Mouse (Mus musculus): ENCODE measurements around the gene Qsox1. TPM values are rescaled to one million over a fixed set of nuclear protein-coding genes. Genes with fewer than 3 reads are reported as not detected.

Gene Qsox1
- polyA plus RNA-seq, 1 experiment from 2014 or later = 26.2 TPM

DNA sequence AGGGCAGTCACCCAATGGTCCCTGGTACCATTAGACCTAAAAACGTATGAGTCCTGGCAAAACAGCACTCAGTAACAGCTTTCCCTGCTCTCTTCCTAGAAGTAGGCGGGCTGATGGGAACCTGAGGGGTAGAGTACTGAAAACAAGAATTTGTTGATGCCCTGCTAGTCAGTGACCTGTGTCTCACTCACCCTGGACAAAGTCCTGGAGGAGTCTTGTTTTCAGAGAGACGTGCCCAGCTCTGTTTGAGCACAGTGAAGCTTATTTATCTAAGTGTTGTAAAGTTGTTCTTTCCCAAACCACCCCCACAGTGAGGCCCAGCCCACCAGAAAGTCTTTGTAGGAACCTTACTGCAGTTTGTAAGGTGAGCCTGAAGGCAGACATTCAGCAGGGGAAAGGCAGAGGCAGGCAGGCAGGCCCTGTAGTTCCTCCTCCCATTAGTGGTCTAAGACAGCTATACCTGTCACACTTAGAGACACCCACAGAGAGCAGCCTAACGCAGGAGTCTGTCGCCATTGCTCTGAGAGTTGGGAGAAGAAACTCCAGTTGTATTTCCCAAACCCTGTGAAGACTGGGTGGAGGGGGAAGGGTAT is 14.2 kb upstream of the Qsox1 start:
- no peak for ATAC-seq (ENCODE audit: extremely low read depth, insufficient number of reproducible peaks, low FRiP score, low TSS enrichment)
- 49% methylated on average over 5 of the region's 5 CpGs for WGBS
- Histone ChIP-seq H3K9ac (no peak overlapping the region), H3K4me2 (no peak overlapping the region), H3K9me3 (0 out of 2 replicates have a peak, but pooled peaks cover 2% of the 10 kb centered on the region), H3K4me1 (no peaks in the 10 kb centered on the region), H3K27ac (replicated peaks) (no peak overlapping the region), H3K36me3 (no peaks in the 10 kb centered on the region), H3K4me3 (no peak overlapping the region), H3K27me3 (replicated peaks) (no peaks in the 10 kb centered on the region)

- 0 out of 2 replicates have a peak, but pooled peaks cover 3% of the 10 kb centered on the region for H3K9me3 ChIP-seq
- 79% methylated on average over 4 of the region's 4 CpGs for WGBS
These were observed 13.4 kb upstream of the Qsox1 start for GRCm38 (mm10) chr1:155825940-155826716.

GRCm38 (mm10) chr1:155820646-155821045 is 8.0 kb upstream of the Qsox1 start:
- WGBS = 90% methylated on average over 5 of the region's 5 CpGs
- no peak for ATAC-seq (ENCODE audit: extremely low read depth, insufficient number of reproducible peaks, low FRiP score, low TSS enrichment)
- H3K9ac ChIP-seq = no peak overlapping the region
- H3K36me3 ChIP-seq = no peaks in the 10 kb centered on the region
- no peak overlapping the region for H3K4me3 ChIP-seq
- H3K9me3 ChIP-seq = 0 out of 2 replicates have a peak, but pooled peaks cover 3% of the 10 kb centered on the region
- no peak overlapping the region for H3K27ac ChIP-seq (replicated peaks)
- no peak overlapping the region for H3K4me2 ChIP-seq
- no peaks in the 10 kb centered on the region for H3K4me1 ChIP-seq
- no peaks in the 10 kb centered on the region for H3K27me3 ChIP-seq (replicated peaks)

More at GRCm38 (mm10) chr1:155825940-155826716, 13.4 kb upstream of the Qsox1 start:
- no peaks in the 10 kb centered on the region for H3K4me1 ChIP-seq
- no peaks in the 10 kb centered on the region for H3K27me3 ChIP-seq (replicated peaks)
- H3K4me3 ChIP-seq = no peak overlapping the region
- H3K27ac ChIP-seq (replicated peaks) = no peak overlapping the region
- no peak overlapping the region for H3K9ac ChIP-seq
- ATAC-seq (ENCODE audit: extremely low read depth, insufficient number of reproducible peaks, low FRiP score, low TSS enrichment) = no peak
- no peaks in the 10 kb centered on the region for H3K36me3 ChIP-seq
- H3K4me2 ChIP-seq = no peak overlapping the region

GRCm38 (mm10) chr1:155816167-155816566 is 3.5 kb upstream of the Qsox1 start:
- H3K9me3 ChIP-seq = no peaks in the 10 kb centered on the region
- no peaks in the 10 kb centered on the region for H3K36me3 ChIP-seq
- no peak overlapping the region for H3K27ac ChIP-seq (replicated peaks)
- 59% methylated on average over 2 of the region's 2 CpGs for WGBS
- no peaks in the 10 kb centered on the region for H3K27me3 ChIP-seq (replicated peaks)
- H3K9ac ChIP-seq = no peak overlapping the region
- H3K4me1 ChIP-seq = peaks cover 17% of the 10 kb centered on the region
- no peak for ATAC-seq (ENCODE audit: extremely low read depth, insufficient number of reproducible peaks, low FRiP score, low TSS enrichment)
- H3K4me3 ChIP-seq = no peak overlapping the region
- no peak overlapping the region for H3K4me2 ChIP-seq

- H3K4me3 ChIP-seq = peak overlapping the region; percentile 83
- H3K9me3 ChIP-seq = no peaks in the 10 kb centered on the region
- 3% methylated on average over 22 of the region's 22 CpGs for WGBS
- ATAC-seq (ENCODE audit: extremely low read depth, insufficient number of reproducible peaks, low FRiP score, low TSS enrichment) = no peak
- peaks cover 41% of the 10 kb centered on the region for H3K4me1 ChIP-seq
- H3K4me2 ChIP-seq = peak overlapping the region; percentile 91
- H3K27ac ChIP-seq (replicated peaks) = peak overlapping the region; percentile 61
- H3K9ac ChIP-seq = peak overlapping the region; percentile 86
- no peaks in the 10 kb centered on the region for H3K27me3 ChIP-seq (replicated peaks)
- H3K36me3 ChIP-seq = no peaks in the 10 kb centered on the region
These were observed 601 bp downstream of the Qsox1 start for GRCm38 (mm10) chr1:155811995-155812580.

- ATAC-seq (ENCODE audit: extremely low read depth, insufficient number of reproducible peaks, low FRiP score, low TSS enrichment) = no peak
- WGBS = 23% methylated on average over 7 of the region's 7 CpGs
- peaks cover 41% of the 10 kb centered on the region for H3K4me1 ChIP-seq
- peak overlapping the region; percentile 34 for H3K9ac ChIP-seq
- no peaks in the 10 kb centered on the region for H3K9me3 ChIP-seq
- H3K4me3 ChIP-seq = peak overlapping the region; percentile 10
- H3K27ac ChIP-seq (replicated peaks) = peak overlapping the region; percentile 63
- peak overlapping the region; percentile 91 for H3K4me2 ChIP-seq
- H3K36me3 ChIP-seq = no peaks in the 10 kb centered on the region
- H3K27me3 ChIP-seq (replicated peaks) = no peaks in the 10 kb centered on the region
These were observed 2.1 kb downstream of the Qsox1 start for GRCm38 (mm10) chr1:155810616-155811015.

DNA sequence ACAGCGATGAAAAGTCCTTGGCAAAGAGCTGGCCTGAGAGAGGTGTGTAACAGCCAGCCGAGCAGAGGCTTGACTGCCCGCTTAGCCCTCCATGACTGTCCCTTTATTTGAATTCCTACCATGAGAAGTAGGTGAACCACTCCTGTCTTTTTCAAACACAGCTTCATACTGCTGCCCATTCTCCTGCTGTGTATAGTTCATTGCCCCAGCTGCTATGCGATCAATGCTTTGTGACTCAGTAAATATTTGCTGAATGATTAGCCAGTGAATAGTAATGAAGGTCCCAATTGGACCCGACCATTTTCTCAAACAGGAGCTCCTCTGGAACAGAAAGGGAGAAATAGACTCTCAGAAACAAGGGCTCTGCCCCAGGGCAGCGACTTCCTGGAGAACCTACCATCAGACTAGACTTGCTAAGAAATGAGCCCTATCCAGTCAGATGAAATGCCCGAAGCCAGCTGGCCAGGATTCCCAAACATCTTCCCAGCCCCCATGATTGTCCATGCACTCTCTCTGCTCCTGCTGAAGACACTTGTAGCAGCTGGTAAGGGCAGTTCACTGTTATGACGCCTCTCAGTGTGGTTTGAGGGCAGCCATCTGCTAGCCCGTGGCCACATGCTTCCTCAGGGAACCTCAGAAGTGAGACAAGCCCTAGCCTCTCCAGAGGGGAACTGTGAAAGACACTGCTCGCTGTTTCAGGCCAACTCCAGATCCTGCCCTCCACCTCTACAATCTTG is 2.8 kb downstream of the Qsox1 start:
- H3K27ac ChIP-seq (replicated peaks) = peak overlapping the region; percentile 63
- H3K4me3 ChIP-seq = peak overlapping the region; percentile 10; the same call in 1 of the 2 replicates
- WGBS = 57% methylated on average over 10 of the region's 10 CpGs
- peaks cover 41% of the 10 kb centered on the region for H3K4me1 ChIP-seq
- no peak for ATAC-seq (ENCODE audit: extremely low read depth, insufficient number of reproducible peaks, low FRiP score, low TSS enrichment)
- peak overlapping the region; percentile 34 for H3K9ac ChIP-seq
- H3K9me3 ChIP-seq = no peaks in the 10 kb centered on the region
- peak overlapping the region; percentile 91 for H3K4me2 ChIP-seq
- H3K36me3 ChIP-seq = no peaks in the 10 kb centered on the region
- H3K27me3 ChIP-seq (replicated peaks) = no peaks in the 10 kb centered on the region

- WGBS = 86% methylated on average over 4 of the region's 4 CpGs
- no peaks in the 10 kb centered on the region for H3K9me3 ChIP-seq
- peaks cover 36% of the 10 kb centered on the region for H3K4me1 ChIP-seq
- no peak overlapping the region for H3K27ac ChIP-seq (replicated peaks)
- peaks cover 7% of the 10 kb centered on the region for H3K36me3 ChIP-seq
- no peak overlapping the region for H3K4me2 ChIP-seq
- no peaks in the 10 kb centered on the region for H3K27me3 ChIP-seq (replicated peaks)
- H3K9ac ChIP-seq = no peak overlapping the region
- no peak overlapping the region for H3K4me3 ChIP-seq
- ATAC-seq (ENCODE audit: extremely low read depth, insufficient number of reproducible peaks, low FRiP score, low TSS enrichment) = no peak
These were observed 4.4 kb downstream of the Qsox1 start for GRCm38 (mm10) chr1:155808261-155808660.

- Histone ChIP-seq H3K27me3 (replicated peaks) (no peaks in the 10 kb centered on the region), H3K27ac (replicated peaks) (no peak overlapping the region), H3K4me1 (peaks cover 18% of the 10 kb centered on the region), H3K36me3 (peaks cover 29% of the 10 kb centered on the region), H3K9ac (no peak overlapping the region), H3K4me3 (no peak overlapping the region), H3K9me3 (no peaks in the 10 kb centered on the region), H3K4me2 (no peak overlapping the region)
- WGBS = 74% methylated on average over 9 of the region's 9 CpGs
- ATAC-seq (ENCODE audit: extremely low read depth, insufficient number of reproducible peaks, low FRiP score, low TSS enrichment) = no peak
These were observed 7.1 kb downstream of the Qsox1 start for GRCm38 (mm10) chr1:155805607-155806006.

- Histone ChIP-seq H3K4me1 (peaks cover 19% of the 10 kb centered on the region), H3K27me3 (replicated peaks) (no peaks in the 10 kb centered on the region), H3K4me2 (no peak overlapping the region), H3K4me3 (no peak overlapping the region), H3K27ac (replicated peaks) (no peak overlapping the region), H3K9me3 (no peaks in the 10 kb centered on the region), H3K9ac (no peak overlapping the region), H3K36me3 (peaks cover 49% of the 10 kb centered on the region)
- no peak for ATAC-seq (ENCODE audit: extremely low read depth, insufficient number of reproducible peaks, low FRiP score, low TSS enrichment)
- 88% methylated on average over 11 of the region's 11 CpGs for WGBS
These were observed 11.4 kb downstream of the Qsox1 start for GRCm38 (mm10) chr1:155801014-155801991.
